ENCODE assay signal across 8 mouse cellular contexts in the genomic region with DNA sequence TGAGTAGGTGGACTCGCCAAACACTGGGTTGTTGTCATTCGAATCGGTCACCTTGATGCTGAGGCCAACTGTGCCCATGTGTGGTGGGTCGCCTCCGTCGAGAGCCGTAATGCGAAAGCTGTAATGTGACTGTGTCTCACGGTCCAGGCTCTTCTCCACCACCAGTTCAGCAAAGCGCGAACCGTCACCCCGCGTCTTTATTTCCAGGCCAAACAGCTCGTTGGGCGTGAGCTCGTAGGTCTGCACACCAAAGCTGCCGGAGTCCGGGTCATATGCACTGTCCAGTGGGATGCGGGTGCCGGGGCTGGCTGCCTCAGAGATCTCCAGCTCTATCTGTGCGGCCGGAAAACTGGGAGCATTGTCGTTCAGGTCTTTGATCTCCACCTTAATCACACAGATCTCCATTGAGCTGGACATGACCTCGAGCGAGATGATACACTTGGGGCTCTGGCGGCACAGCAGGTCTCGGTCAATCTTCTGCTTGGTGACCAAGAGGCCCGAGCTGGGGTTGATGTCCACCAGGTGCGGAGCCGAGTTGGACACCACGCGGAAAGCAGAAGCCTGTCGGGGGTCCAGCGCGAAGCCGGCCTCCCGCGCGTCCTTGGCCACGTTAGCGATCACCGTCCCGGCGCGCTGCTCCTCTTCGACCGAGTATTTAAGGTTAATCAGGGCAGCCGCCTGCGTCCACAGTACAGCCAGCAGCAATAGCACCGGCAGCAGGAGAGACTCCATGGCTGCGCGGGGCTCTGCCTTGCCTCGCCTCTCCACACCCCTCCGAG. TPM values are rescaled to one million over a fixed set of nuclear protein-coding genes. Genes with fewer than 3 reads are reported as not detected.
DNase-seq lines count a peak whose midpoint lies in the region; ATAC-seq and TF ChIP-seq lines count a peak whose summit lies in the region.

No protein-coding gene starts in this region.

- TF ChIP-seq CTCF in kidney, postnatal 0 days (IDR thresholded peaks at IDR 0.05; ENCODE audit: low read depth) = no peak
- no peak for TF ChIP-seq CTCF in midbrain, postnatal 0 days (IDR thresholded peaks at IDR 0.05)

- H3K27me3 ChIP-seq in kidney, postnatal 0 days (ENCODE audit: insufficient read depth, low read length) = no peaks in the 10 kb centered on the region
- H3K27me3 ChIP-seq in hindbrain, embryonic 13.5 days = peaks cover 11% of the 10 kb centered on the region; the same call in 1 of the 2 replicates
- H3K27me3 ChIP-seq in midbrain, postnatal 0 days (ENCODE audit: insufficient read depth, low read length) = no peaks in the 10 kb centered on the region

- H3K4me3 ChIP-seq in kidney, postnatal 0 days (replicated peaks; ENCODE audit: low read depth, low read length) = peak overlapping the region; percentile 51
- H3K4me3 ChIP-seq in hindbrain, embryonic 13.5 days = peak overlapping the region; percentile 59
- H3K4me3 ChIP-seq in midbrain, postnatal 0 days (ENCODE audit: low read depth, low read length) = peak overlapping the region; percentile 59

- H3K27ac ChIP-seq in kidney, postnatal 0 days = no peak overlapping the region
- no peak overlapping the region; the same call in 1 of the 2 replicates for H3K27ac ChIP-seq in hindbrain, embryonic 13.5 days
- H3K27ac ChIP-seq in midbrain, postnatal 0 days (ENCODE audit: low read depth, low read length) = peak overlapping the region; percentile 78; the same call in 1 of the 2 replicates

- WGBS in kidney, postnatal 0 days = 34% methylated on average over 55 of the region's 55 CpGs
- 23% methylated on average over 54 of the region's 55 CpGs for WGBS in hindbrain, embryonic 13.5 days
- 34% methylated on average over 48 of the region's 55 CpGs for WGBS in midbrain, postnatal 0 days

- no peaks in the 10 kb centered on the region for H3K36me3 ChIP-seq in kidney, postnatal 0 days (ENCODE audit: insufficient read depth, low read length)
- H3K36me3 ChIP-seq in hindbrain, embryonic 13.5 days = no peaks in the 10 kb centered on the region
- H3K36me3 ChIP-seq in midbrain, postnatal 0 days (ENCODE audit: insufficient read depth, low read length) = no peaks in the 10 kb centered on the region

- H3K9ac ChIP-seq in kidney, postnatal 0 days (ENCODE audit: low read depth, low read length) = 0 out of 2 replicates have a peak overlapping the region, but pooled peaks have one; percentile 27
- H3K9ac ChIP-seq in hindbrain, embryonic 13.5 days = peak overlapping the region; percentile 72
- peak overlapping the region; percentile 56 for H3K9ac ChIP-seq in midbrain, postnatal 0 days (replicated peaks; ENCODE audit: low read length, poor library complexity, severe bottlenecking)

- H3K4me1 ChIP-seq in kidney, postnatal 0 days (replicated peaks; ENCODE audit: insufficient read depth, low read length) = no peaks in the 10 kb centered on the region
- H3K4me1 ChIP-seq in hindbrain, embryonic 13.5 days (replicated peaks) = no peaks in the 10 kb centered on the region
- H3K4me1 ChIP-seq in midbrain, postnatal 0 days (ENCODE audit: insufficient read depth, low read length) = no peaks in the 10 kb centered on the region

- ATAC-seq in kidney, postnatal 0 days (replicated peaks; ENCODE audit: low FRiP score, low read depth) = 0 out of 2 replicates have a peak, but pooled peaks have one; percentile 3
- ATAC-seq in hindbrain, embryonic 13.5 days (ENCODE audit: low FRiP score) = no peak
- ATAC-seq in midbrain, postnatal 0 days (ENCODE audit: low FRiP score) = no peak
- ATAC-seq in granulocyte monocyte progenitor cell, adult 5-6 weeks (replicated peaks; ENCODE audit: poor library complexity, severe bottlenecking) = no peak
- ATAC-seq in erythroblast, adult 5-6 weeks (replicated peaks; ENCODE audit: low FRiP score, poor library complexity, severe bottlenecking) = no peak

- peak overlapping the region; percentile 79 for H3K4me2 ChIP-seq in kidney, postnatal 0 days (ENCODE audit: low read length)
- H3K4me2 ChIP-seq in hindbrain, embryonic 13.5 days = peak overlapping the region; percentile 73
- peak overlapping the region; percentile 84 for H3K4me2 ChIP-seq in midbrain, postnatal 0 days (ENCODE audit: low read depth, low read length, poor library complexity, severe bottlenecking)

- no peaks in the 10 kb centered on the region for H3K9me3 ChIP-seq in kidney, postnatal 0 days (replicated peaks; ENCODE audit: low read length)
- no peaks in the 10 kb centered on the region for H3K9me3 ChIP-seq in hindbrain, embryonic 13.5 days
- no peaks in the 10 kb centered on the region for H3K9me3 ChIP-seq in midbrain, postnatal 0 days (ENCODE audit: low read length)

- no peak for DNase-seq in kidney, postnatal 0 days (ENCODE audit: low spot score)
- DNase-seq in kidney, postnatal 14 days = no peak
- peak; percentile 9 for DNase-seq in embryo, embryonic 9.5 days (ENCODE audit: extremely low spot score)
- DNase-seq in midbrain, postnatal 0 days (ENCODE audit: low spot score) = no peak
- DNase-seq in layer of hippocampus, adult 11-12 months (ENCODE audit: low spot score) = no peak

RNA-seq across cellular contexts. Expression of a gene that starts 2.1 kb away (rescaled TPM):
- 2.0 and 2.4 TPM in 2 replicates for polyA plus RNA-seq in kidney, postnatal 0 days (2015; fragmentation: Nextera tagmentation; extraction: Ambion mirVana)
- polyA plus RNA-seq in hindbrain, embryonic 13.5 days (2015; fragmentation: Nextera tagmentation; extraction: Ambion mirVana) = 11.0 and 12.2 TPM in 2 replicates
- total RNA-seq in midbrain, postnatal 0 days (2014; rRNA removed) = 74.5 and 92.6 TPM in 2 replicates
- polyA plus RNA-seq in midbrain, postnatal 0 days (2015; fragmentation: Nextera tagmentation; extraction: Ambion mirVana) = 30.4 and 36.7 TPM in 2 replicates
- total RNA-seq in granulocyte monocyte progenitor cell, adult 5-6 weeks (2014; fragmentation: Nextera tagmentation) = 0.32 TPM in 1 of 2 replicates, not detected in the other
- not detected in 2 replicates for total RNA-seq in granulocyte monocyte progenitor cell, adult 5-6 weeks (2017)
- not detected in 2 replicates for total RNA-seq in erythroblast, adult 5-6 weeks (2015; ENCODE audit: low replicate concordance)
- total RNA-seq in erythroblast, adult 5-6 weeks (2017; ENCODE audit: low replicate concordance) = 0.28 TPM in 1 of 2 replicates, not detected in the other

Comparison
In these comparisons a context has a peak if more than half of its experiments do, and no peak if none do; other contexts are left out.
1. RNA of a gene that starts 2.1 kb away (total RNA-seq): 74.5 to 92.6 TPM in midbrain, postnatal 0 days; 0.32 TPM in granulocyte monocyte progenitor cell, adult 5-6 weeks and 0.28 TPM in erythroblast, adult 5-6 weeks; every median in the first group is over 10 times any median in the second.
2. Peak in every context shown above with its lines, with median percentiles within 50 percentile points of each other: H3K4me2 ChIP-seq, H3K4me3 ChIP-seq and H3K9ac ChIP-seq.